Mouse (Mus musculus) retina, postnatal 1 day (tissue): ENCODE results near the gene Malrd1.

Experiments
- DNase-seq: peaks from one replicate; pipeline ENCODE4 v3.0.0-alpha.2; 2012

Gene Malrd1

GRCm38 (mm10) chr2:16032804-16033203 lies 506.5 kb downstream of the Malrd1 start:
- no peak for DNase-seq

- DNase-seq: no peak
These were observed 584.4 kb downstream of the Malrd1 start for GRCm38 (mm10) chr2:16110696-16111095.

- no peak for DNase-seq
These were observed 587.1 kb downstream of the Malrd1 start for GRCm38 (mm10) chr2:16113333-16113732.

GRCm38 (mm10) chr2:16147999-16148398 lies 621.7 kb downstream of the Malrd1 start:
- DNase-seq: no peak

GRCm38 (mm10) chr2:16152623-16153022 lies 626.3 kb downstream of the Malrd1 start:
- DNase-seq: no peak

GRCm38 (mm10) chr2:16163246-16163989 lies 637.1 kb downstream of the Malrd1 start:
- no peak for DNase-seq

GRCm38 (mm10) chr2:16168611-16169010 lies 642.3 kb downstream of the Malrd1 start:
- no peak for DNase-seq

GRCm38 (mm10) chr2:16172086-16172485 lies 645.8 kb downstream of the Malrd1 start:
- DNase-seq: peak; percentile 24

GRCm38 (mm10) chr2:16173355-16173754 lies 647.1 kb downstream of the Malrd1 start:
- peak; percentile 54 for DNase-seq

- DNase-seq: no peak
These were observed 655.9 kb downstream of the Malrd1 start for GRCm38 (mm10) chr2:16182140-16182539.

- no peak for DNase-seq
These were observed 656.9 kb downstream of the Malrd1 start for GRCm38 (mm10) chr2:16183158-16183557.

- no peak for DNase-seq
These were observed 683.7 kb downstream of the Malrd1 start for GRCm38 (mm10) chr2:16210016-16210415.

GRCm38 (mm10) chr2:16212752-16213151 lies 686.5 kb downstream of the Malrd1 start:
- no peak for DNase-seq

GRCm38 (mm10) chr2:16214111-16214510 lies 687.8 kb downstream of the Malrd1 start:
- DNase-seq: no peak

GRCm38 (mm10) chr2:16228187-16228832 lies 702.0 kb downstream of the Malrd1 start:
- no peak for DNase-seq

- DNase-seq: no peak
These were observed 714.6 kb downstream of the Malrd1 start for GRCm38 (mm10) chr2:16240861-16241260.

GRCm38 (mm10) chr2:16243097-16243496 lies 716.8 kb downstream of the Malrd1 start:
- no peak for DNase-seq

- peak; percentile 7 for DNase-seq
These were observed 722.6 kb downstream of the Malrd1 start for GRCm38 (mm10) chr2:16248861-16249260.

- DNase-seq: no peak
These were observed 726.0 kb downstream of the Malrd1 start for GRCm38 (mm10) chr2:16252274-16252673.
